Mouse (Mus musculus) monocyte, adult 2 months (primary cell): ENCODE results near the gene Gulp1.

Source experiments
- DNase-seq, 2 experiments: peaks; one replicate each; pipeline ENCODE4 v3.0.0; 2022; ENCODE audit warnings: low spot score in 2 of 2, low read depth in 1 of 2

The Gulp1 gene

DNA sequence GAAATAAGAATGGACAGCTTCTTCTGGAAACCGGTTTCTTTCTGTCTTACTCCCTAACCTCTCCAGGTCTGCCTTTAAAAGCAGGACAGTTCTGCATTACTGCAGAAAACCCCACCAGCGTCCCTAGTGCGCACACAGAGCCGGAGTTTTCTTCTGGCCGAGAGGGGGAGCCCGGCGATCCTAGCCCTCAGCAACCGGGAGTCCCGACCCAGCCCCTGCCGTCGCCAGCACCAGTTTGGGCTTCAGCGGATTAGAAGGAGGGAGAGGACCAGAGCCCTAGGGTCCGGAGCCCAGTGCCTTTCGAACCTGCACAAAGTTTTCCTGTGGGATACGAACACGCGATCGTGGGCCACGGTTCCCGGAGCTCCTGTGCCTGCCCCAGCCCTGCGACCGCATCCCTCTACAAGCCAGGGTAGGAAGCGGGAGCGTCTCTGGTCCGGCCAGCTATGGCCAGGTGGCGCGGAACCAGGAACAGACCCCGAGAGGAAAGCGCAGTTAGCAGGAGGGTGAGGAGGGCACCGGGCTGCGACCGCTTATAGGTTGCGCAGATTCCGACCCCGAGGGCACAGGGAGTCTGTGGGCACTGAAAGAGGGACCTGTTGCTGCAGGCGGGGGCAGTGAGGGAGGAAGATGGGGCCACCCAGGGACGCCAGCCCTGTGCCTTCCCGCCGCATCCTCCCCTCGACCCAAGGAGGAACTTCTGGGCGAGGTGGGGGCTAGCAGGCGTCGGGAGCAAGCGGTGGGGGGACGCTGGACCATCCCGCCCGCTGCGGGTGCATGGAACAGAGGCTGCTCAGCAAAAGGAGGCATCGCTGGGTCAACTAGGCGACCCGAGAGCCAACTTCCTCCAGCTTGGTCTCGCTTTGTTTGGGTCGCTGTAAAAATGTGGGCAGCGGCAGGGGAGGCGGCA, at the start of gene Gulp1:
Gene Gulp1, plus strand, starts transcription at position 51 of the 910 bp plus-strand sequence.
- DNase-seq = no peak

DNA sequence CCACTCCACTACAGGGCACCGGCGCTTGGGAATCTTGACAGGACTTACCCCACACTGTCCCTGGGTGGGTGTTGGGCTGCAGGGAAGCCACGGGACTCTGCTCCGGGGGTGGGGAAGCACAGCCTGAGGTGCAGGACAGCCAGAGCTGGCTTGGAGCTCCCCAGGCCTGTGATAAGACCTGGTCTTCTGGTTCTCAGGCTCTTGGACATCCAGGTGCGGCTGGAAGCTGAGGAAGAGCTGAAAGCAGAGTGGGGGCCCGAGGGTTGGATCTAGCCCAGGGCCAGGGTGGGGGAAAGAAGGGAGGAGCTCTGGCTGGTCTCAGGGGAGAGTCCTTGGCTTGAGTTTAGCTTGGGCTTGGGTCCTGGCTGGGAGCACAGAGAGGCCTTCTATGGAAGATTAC, 1.1 kb upstream of the Gulp1 start:
- DNase-seq = no peak

DNA sequence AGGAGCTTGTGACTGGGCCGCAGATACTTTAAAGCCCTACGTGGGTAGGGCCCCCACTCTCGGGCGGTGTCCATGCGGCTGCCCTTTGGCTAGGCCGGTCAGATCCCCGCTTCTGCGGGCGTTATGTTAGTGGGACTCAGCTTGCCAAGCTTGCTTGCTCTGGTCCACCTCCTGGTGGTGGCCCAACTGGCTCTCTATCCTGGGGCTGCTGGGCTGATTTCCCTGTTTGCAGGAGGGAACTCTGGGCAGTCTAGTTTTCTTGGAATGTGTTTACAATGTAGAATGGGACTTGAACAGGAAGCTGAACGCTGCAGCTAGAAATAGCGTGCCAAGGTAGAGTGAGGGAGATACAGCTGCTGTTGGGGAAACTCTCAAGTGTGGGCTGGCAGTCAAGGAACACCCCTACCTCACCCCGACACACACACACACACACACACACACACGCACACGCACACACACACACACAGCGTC, 1.1 kb downstream of the Gulp1 start:
- DNase-seq = no peak

DNA sequence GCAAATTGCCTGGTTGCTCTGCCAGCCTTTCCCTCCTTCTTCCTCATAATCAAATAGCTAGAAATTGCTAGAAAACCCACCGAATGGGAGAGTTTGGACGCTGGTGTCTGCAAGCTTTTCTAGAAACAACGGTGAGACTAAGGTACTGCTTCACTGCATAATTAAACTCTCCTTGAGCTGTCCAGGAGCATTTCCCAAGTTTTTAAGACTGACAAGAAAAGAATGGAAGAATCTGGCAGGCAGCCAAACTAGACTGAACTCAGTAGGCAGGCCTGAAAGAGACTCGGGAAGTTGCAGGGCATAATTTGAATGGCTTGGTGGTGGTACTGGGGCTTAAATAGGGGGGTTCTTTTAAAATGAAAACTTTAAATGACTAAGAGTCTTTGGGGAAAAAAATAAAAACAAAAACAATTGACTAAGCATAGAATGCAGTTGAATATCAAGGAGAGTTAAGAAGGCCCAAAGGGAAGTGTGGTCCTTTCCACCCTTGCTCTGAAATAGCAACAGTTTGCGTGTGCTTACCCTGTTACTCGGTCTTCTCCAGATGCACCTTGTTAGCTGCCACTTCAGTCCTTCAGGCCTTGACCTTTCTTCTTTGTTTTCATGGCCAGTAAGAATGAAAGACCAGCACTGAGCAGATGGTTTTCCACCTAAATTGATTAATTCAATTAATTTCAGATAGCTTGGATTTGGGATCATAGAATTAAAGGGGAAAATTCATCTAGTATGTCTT, 2.0 kb downstream of the Gulp1 start:
- DNase-seq = no peak

DNA sequence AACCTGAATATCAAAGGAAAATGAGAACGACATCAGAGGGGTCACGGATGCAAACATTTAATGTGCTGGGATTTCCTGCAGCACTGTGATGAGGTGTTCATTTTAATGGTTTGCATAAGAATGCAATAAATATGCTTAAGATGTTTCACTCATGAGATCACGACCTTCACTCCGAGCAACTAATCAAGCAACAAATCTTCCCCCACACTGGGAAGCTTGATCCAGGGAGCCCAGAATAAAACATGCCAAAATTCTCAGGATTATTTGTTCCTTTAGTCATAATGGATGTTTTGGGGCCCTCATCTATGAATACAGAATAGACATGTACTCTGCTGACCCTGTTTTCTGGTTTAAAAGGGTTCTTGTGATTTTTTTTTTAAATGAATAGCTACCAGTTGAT, 16.1 kb downstream of the Gulp1 start:
- DNase-seq = no peak

DNA sequence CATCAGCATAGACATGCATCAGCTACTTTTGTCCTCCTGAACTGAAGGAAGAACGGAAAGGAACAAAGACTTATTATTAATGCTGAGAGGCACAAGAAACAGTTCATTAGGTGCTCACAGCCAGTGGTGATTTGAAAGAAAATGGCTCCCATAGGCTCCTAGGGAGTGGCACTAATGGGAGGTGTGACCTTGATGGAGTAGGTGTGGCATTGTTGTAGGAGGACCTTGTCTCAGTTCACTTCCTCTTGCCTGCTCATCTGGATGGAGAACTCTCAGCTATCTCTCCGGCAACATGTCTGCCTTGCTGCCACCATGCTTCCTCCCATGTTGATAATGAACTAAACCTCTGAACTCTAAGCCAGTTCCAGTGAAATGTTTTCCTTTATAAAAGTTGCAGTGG, 17.0 kb downstream of the Gulp1 start:
- DNase-seq = no peak

DNA sequence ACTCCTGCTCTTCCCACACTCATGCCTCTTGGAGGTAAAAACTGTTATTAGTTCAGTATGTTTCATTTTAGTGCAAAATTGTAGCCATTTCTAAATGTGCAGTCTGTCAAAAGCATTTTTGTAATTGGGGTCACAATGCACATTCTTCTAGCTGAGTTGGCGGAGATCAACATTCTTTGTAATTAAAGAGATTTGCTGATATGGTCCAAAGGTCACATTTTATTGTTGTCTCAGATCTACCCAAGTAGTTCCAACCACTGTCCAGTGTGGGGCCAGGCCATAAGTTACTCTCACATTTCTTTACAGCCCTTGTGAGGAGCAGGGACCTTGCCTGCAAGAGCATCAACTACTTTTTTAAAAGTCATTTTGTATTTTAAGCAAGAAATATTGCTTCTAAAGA, 24.7 kb downstream of the Gulp1 start:
- DNase-seq = no peak

DNA sequence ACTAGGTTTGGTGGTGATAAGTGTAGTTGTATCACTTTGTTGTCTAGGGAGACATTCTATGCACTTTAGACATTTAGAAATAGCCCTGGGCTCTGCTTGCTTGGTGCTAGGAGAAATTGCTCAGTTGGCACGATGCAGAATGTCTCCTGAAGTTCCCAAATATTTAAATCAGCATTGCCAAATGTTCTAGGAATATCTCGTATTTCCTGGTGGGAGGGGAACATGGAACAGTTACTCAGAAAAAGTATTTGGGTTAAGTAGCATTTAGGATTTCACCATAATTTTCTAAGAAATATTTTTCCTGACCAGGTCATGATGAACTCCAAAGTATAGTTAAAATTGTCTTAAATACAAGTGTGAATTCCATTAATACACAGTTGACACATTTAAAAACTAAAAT, 25.3 kb downstream of the Gulp1 start:
- no peak for DNase-seq

DNA sequence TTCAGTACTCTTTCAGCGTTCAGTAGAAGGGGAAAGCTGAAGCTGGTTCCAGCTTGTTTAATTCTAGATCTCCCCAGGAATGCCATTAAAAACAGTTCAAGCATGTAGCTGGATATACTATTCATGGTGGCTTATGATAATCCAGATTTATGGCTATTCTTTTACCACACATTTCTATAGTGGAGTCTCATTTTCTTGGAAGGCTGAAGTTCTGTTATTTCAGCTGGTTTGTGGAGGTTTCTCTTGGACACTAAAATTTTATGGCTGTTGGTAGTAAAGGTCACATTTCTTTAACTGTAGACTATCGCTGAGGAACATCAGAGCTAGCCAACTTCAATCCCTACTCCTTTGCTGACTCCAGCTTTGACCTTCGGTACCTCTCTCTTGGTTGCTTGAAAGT, 29.1 kb downstream of the Gulp1 start:
- DNase-seq = no peak

DNA sequence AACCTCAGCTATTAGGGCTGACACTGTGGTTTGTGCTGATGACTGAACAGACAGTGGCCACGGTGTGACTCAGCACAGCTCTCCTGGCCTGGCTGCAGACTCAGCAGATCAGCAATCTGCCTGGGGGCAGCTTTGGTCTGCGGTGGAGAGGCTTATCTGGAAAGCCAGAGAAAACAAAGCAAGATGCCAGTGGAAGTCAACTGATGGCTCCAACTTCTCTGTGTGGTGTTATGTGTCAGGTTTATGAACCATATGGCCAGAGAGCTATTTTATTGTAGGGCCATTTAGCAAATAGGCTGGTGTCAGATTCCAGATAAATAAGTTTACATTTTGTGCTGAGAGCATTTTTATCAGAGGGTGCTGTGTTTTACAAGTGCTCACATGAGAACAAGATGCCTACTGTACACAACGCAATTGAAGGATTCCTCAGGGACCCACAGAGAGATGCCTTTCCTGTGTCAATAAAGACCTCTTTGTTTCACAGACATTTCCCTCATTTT, 33.6 kb downstream of the Gulp1 start:
- no peak for DNase-seq

DNA sequence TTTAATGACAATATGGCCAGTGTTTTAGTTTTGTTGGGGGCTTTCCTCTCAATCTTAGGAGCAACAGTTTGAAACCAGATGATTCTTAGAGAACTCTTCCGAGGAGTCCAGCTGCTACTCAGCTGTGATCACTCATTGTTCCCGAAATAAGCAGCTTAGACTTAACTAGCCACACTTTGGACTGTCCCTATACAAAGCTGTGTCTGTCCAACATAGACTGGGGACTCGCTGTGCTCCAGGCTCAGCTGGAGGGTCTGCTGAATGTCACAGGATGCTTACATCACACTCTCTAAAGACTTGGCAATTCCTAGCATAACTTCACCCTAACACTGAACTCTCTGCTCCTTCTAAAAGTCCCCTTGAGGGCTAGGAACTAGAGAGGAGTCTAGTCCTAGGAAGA, 40.4 kb downstream of the Gulp1 start:
- DNase-seq = no peak

DNA sequence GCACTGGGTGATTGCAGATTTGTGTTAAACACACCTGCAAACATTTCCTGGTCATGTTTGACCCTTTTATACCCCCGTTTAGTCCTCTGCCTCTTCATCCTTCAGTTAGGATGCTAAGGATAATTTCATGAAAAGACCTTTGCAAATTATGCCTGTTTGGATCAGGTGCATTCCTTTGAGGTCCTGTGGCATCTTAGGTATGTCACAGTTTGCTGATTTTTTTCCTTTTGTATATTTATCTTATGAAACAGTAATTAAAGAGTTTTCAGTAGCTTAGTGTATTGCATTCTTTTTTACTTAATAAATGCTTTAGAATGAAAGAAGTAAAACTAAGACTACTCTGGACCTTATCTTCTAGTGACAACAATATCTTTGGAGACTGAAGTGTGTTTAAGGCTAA, 41.8 kb downstream of the Gulp1 start:
- no peak for DNase-seq

DNA sequence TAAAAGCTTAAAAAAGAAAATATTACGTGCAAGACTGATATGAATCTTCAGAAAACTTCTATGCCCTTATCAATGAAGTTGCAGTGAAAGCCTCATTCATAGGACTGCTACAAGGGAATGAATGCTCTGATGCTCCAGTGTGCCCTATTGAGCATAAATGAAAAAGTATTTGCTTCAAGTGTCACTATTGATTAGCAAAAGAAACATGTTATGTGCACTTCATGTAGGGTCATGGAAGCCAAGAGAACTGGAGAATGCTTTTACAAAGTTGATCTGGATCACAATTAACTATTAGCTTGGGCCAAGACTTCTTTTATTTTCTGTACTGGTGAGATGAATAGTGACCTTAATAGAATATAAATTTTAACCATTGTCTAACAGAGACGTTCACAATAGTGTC, 47.0 kb downstream of the Gulp1 start:
- no peak for DNase-seq

DNA sequence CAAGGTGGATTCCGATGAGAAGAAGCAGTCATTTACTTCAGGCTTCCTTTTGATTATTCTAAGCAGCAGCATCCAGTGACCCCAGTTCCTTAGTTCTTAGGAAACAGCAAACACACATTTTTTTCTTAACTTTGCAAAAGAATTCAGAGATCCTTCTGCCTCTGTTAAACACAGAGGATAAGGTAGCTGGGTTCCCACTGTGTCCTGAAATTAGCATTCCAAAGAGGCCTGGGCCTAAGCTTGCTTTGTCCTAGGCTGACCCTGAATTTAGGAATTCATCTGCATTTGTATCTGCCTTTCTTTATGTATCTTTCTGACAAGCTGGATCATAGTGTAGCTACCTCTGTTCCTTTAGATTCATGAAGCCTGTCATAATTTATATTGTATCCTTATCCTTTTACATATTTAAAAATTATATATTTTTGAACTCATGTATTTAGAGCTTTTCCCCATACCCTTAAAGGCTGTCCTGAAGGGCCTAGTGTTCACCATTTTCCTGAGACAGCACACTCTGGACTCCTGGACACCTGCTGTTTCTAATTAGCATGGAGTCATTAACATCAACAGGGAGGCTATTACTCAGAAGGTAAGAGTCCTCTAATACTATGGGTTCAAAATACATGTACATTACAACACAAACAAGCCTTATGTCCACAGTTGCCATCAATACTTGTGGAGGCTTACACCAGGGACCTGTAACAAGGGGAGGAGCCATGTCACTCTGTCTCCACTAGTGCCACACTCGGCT, 62.2 kb downstream of the Gulp1 start:
- DNase-seq = no peak

DNA sequence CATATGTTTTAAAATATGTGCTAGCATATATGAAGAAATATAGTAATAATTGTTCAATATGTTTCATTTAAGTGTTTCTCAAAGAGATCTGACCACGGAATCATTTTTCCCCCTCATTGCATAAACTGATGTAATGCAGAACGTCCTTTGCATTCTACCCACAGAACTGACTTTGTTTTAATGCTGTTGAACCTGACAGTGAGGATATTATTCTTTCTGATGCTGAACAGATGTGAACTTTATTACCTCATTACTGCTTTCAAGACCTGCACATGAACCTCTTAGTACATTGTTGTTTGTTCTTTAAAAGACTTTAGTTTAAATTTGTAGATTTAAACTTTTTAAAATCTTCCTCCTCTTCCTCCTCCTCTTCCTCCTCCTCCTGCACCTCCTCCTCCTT, 67.4 kb downstream of the Gulp1 start:
- no peak for DNase-seq

DNA sequence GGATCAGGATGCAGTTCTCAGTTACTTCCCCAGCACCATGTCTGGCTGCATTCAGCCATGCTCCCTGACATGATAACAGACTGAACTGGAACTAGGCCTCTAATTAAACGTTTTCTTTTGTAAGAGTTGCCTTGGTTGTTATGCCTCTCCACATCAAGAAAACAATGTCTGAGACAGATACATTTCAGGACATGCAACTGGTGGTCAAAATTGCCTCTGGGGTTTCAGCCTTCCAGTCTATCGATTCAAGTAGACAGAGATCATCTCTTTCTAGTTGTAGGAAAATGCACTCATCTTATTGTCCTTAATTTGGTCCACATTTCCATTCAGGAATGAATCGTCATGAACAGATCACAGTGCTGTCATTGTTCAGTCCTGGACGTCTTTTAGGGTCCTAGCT, 83.2 kb downstream of the Gulp1 start:
- no peak for DNase-seq

DNA sequence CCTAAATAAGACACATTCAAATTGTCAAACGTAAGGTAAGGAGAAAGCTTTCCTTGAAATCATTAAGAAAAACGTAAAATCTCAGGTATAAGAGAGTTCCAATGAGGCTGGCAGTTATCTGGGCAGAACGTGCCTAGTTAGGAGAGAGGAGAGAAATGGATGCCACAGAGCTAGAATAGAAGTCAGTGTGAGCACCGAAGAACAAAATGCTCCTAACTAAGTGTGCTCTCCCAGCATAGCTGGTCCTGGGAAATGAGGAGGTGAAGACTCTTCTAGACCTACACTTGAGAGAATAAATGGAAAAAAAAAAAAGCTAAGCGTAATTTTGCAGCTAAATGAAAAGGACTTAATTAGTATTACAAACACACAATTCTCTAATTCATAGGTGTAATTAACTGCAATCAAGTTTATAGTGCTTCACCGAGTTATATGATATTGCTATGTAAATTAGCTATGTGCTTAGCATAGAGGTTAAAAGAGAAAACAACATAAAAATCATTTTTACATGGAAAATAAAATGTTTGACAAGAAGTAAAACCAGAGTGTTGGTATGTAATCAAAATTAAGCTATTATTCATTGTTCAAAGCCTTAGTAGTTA, 94.5 kb downstream of the Gulp1 start:
- no peak for DNase-seq

DNA sequence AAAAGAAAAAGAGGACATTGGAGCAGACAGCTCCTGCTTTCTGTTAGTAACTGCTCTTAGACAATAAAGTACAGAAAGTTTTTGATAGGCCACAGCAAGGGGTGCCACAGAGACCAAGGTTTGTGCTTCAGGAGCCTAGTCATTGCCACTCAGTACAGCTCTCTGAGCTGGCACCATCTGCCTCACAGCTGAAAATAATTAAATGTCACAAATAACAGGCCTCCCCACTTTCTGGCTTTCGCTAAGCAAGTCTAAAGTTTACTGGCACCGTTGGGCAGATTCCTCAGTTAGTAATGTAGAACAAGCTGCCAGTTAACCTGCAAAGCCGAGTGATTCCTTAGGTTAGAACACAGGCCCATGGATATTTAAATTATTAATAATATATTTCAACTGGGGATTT, 127.7 kb downstream of the Gulp1 start:
- no peak for DNase-seq

DNA sequence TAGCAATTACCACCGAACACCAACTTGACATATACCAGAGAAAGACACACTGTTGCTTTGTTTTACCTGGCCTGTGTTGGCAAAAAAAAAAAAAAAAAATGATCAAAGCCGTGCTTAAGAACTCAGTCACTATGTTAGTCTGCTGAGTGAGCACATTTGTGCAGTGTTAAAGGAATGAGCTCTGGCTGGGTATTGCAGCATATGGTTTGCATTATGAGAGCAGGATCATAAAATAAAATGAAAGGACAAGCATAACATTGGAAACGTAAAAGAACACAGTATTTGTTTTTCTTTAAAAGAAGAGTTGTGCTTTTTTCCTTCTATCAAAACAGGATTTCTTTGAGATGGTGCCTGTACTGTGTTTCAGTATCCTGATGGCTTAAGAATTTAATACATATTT, 128.1 kb downstream of the Gulp1 start:
- no peak for DNase-seq

DNA sequence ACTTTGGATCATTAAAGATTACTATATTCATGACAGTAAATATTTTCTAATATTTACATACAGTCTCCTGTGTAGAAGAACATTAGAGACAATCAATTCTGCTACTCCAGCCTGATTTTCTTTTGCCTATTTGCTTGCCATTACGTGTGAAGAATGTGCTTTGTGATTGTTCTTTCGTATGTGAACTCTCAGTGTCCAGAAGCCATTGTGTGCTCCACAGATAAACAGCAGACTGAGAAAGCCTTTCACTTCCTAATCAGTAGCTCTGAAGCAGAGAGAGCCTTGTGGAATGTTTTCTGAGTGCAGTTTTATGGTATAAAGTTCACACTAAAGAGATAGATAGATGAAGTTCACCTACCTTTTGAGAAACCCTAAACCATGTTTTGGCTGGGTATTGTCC, 131.2 kb downstream of the Gulp1 start:
- no peak for DNase-seq

DNA sequence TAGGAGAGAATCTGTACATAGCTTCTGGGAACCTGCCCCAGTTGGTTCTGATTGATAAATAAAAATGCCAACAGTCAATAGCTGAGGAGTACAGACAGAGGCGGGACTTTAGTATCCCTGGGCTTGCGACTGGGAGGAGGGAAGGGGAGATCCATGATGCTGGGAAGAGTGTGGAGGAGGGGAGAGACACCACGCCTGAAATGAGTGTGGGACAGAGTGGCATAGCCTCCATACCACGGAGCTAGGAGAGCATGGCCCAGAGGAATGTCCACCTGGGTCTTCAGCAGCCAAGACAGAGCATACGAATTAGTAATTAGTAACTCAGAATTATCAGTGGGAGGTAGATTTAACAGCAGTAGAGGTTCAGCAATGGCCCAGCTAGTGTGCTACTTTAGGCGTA, 132.4 kb downstream of the Gulp1 start:
- no peak for DNase-seq
